Mouse (Mus musculus): ENCODE measurements at regions not wholly inside any gene's neighbourhood (a gene's known extent, or its start where the extent isn't known, plus 50 kb on each side); places are given as distances from the start of the nearest gene placed in this dataset.

DNA sequence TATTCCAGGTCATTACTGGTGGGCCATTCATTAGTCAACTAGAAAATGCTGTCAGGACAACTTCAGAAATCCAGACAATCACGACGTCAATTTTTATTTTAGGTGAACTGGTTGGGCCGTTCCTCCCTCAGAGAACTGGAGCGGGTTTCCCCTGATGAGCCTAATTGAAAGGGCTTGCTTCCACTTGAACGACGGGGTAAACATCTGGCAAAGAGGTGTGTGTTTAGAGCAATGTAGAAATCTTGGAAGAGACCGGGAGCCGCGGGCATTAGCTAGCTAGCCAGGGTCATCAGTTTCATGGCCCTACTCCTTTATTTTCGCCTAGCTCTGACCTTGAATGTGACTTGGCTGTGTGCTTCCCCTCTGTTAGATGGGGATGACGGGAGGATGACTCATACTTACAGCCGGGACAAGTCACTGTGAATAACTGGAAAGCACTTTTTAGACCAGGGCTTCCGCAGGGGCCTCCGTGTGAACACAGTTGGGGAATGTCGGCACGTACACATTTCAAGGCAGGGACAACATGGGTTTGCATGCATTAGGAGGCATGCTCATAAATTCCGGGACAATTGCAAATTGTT is 92.6 kb upstream of the Nrbf2 start:
- Histone ChIP-seq H3K4me2 (replicated peaks) (no peak overlapping the region), H3K27me3 (ENCODE audit: control insufficient read depth, insufficient read depth, low read length) (no peaks in the 10 kb centered on the region), H3K9ac (no peak overlapping the region), H3K27ac (no peak overlapping the region), H3K4me1 (replicated peaks; ENCODE audit: control insufficient read depth, insufficient read depth, low read length) (no peaks in the 10 kb centered on the region), H3K36me3 (replicated peaks; ENCODE audit: control insufficient read depth, insufficient read depth) (no peaks in the 10 kb centered on the region), H3K4me3 (replicated peaks; ENCODE audit: low read length) (no peak overlapping the region), H3K9me3 (ENCODE audit: control insufficient read depth, low read length) (no peaks in the 10 kb centered on the region)
- DNase-seq (ENCODE audit: low spot score) (no peak), ATAC-seq (ENCODE audit: low FRiP score) (no peak)
- WGBS = 83% methylated on average over 17 of the region's 17 CpGs

- H3K4me1 ChIP-seq (replicated peaks; ENCODE audit: control insufficient read depth, insufficient read depth, low read length) = no peaks in the 10 kb centered on the region
- WGBS = 90% methylated on average over 5 of the region's 5 CpGs
- H3K9ac ChIP-seq = no peak overlapping the region
- no peaks in the 10 kb centered on the region for H3K9me3 ChIP-seq (ENCODE audit: control insufficient read depth, low read length)
- ATAC-seq (ENCODE audit: low FRiP score) = no peak
- no peak for DNase-seq (ENCODE audit: low spot score)
- no peaks in the 10 kb centered on the region for H3K36me3 ChIP-seq (replicated peaks; ENCODE audit: control insufficient read depth, insufficient read depth)
- no peak overlapping the region for H3K4me3 ChIP-seq (replicated peaks; ENCODE audit: low read length)
- no peaks in the 10 kb centered on the region for H3K27me3 ChIP-seq (ENCODE audit: control insufficient read depth, insufficient read depth, low read length)
- no peak overlapping the region for H3K27ac ChIP-seq
- no peak overlapping the region for H3K4me2 ChIP-seq (replicated peaks)
These were observed 95.1 kb upstream of the Nrbf2 start for GRCm38 (mm10) chr10:67380174-67380573.

DNA sequence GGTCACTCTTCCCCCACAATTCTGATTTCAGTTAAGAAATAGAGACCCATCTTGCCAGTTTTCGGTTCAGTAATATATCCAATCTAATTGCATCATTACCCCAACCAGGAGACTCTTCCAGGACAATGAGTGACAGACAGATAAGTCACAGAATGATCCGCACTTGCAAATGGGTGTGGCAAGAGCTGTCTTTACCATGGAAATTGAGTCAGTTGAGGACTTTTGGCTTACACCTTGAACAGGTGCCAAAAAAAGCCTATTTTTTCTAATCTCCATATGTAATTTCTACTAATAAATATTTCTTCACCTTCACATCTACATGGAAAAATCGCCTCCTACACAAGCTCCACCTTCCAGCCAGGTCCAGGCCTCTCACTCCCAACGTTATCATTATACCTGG is 98.2 kb upstream of the Nrbf2 start:
- DNase-seq (ENCODE audit: low spot score) = no peak
- ATAC-seq (ENCODE audit: low FRiP score) = no peak

GRCm38 (mm10) chr10:67383802-67384567 is 98.9 kb upstream of the Nrbf2 start:
- ATAC-seq (ENCODE audit: low FRiP score) (no peak), DNase-seq (ENCODE audit: low spot score) (no peak)
- Histone ChIP-seq H3K27me3 (ENCODE audit: control insufficient read depth, insufficient read depth, low read length) (no peaks in the 10 kb centered on the region), H3K9ac (no peak overlapping the region), H3K27ac (no peak overlapping the region), H3K9me3 (ENCODE audit: control insufficient read depth, low read length) (no peaks in the 10 kb centered on the region), H3K36me3 (replicated peaks; ENCODE audit: control insufficient read depth, insufficient read depth) (no peaks in the 10 kb centered on the region), H3K4me1 (replicated peaks; ENCODE audit: control insufficient read depth, insufficient read depth, low read length) (no peaks in the 10 kb centered on the region), H3K4me3 (replicated peaks; ENCODE audit: low read length) (no peak overlapping the region), H3K4me2 (replicated peaks) (no peak overlapping the region)
- WGBS = 83% methylated on average over 16 of the region's 16 CpGs

More for the DNA sequence above, 98.2 kb upstream of the Nrbf2 start:
- Histone ChIP-seq H3K4me2 (replicated peaks) (no peak overlapping the region), H3K9me3 (ENCODE audit: control insufficient read depth, low read length) (no peaks in the 10 kb centered on the region), H3K27ac (no peak overlapping the region), H3K36me3 (replicated peaks; ENCODE audit: control insufficient read depth, insufficient read depth) (no peaks in the 10 kb centered on the region), H3K9ac (no peak overlapping the region), H3K4me1 (replicated peaks; ENCODE audit: control insufficient read depth, insufficient read depth, low read length) (no peaks in the 10 kb centered on the region), H3K27me3 (ENCODE audit: control insufficient read depth, insufficient read depth, low read length) (no peaks in the 10 kb centered on the region), H3K4me3 (replicated peaks; ENCODE audit: low read length) (no peak overlapping the region)
- 90% methylated on average over 4 of the region's 4 CpGs for WGBS

DNA sequence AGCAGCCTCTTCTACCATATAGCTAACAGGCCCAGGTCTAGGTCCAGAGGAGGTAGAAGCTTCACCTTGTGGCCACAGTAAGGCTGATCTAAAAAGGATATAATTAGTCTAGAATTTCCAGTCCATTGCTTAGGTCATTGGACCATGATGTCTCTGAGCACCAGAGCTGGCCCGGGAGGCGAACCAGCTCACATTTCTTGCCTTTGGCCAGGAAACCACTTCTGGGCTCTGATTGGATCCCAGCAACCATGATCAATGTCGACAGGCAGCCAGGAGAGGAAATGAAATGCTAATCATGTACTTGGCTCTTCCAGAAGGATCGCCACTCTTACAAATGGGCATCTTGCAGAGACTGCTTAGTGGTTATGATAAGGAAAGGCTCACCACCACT is 99.5 kb upstream of the Nrbf2 start:
- H3K4me2 ChIP-seq (replicated peaks) = no peak overlapping the region

GRCm38 (mm10) chr10:67385966-67386365 is 100.9 kb upstream of the Nrbf2 start:
- ATAC-seq (ENCODE audit: low FRiP score) = no peak
- no peak overlapping the region for H3K27ac ChIP-seq
- WGBS = 87% methylated on average over 5 of the region's 5 CpGs

More for the DNA sequence above, 99.5 kb upstream of the Nrbf2 start:
- Histone ChIP-seq H3K4me3 (replicated peaks; ENCODE audit: low read length) (no peak overlapping the region), H3K9me3 (ENCODE audit: control insufficient read depth, low read length) (no peaks in the 10 kb centered on the region), H3K36me3 (replicated peaks; ENCODE audit: control insufficient read depth, insufficient read depth) (no peaks in the 10 kb centered on the region), H3K9ac (no peak overlapping the region), H3K27me3 (ENCODE audit: control insufficient read depth, insufficient read depth, low read length) (no peaks in the 10 kb centered on the region), H3K4me1 (replicated peaks; ENCODE audit: control insufficient read depth, insufficient read depth, low read length) (no peaks in the 10 kb centered on the region), H3K27ac (no peak overlapping the region)
- no peak for DNase-seq (ENCODE audit: low spot score)
- WGBS = 73% methylated on average over 4 of the region's 4 CpGs
- no peak for ATAC-seq (ENCODE audit: low FRiP score)

DNA sequence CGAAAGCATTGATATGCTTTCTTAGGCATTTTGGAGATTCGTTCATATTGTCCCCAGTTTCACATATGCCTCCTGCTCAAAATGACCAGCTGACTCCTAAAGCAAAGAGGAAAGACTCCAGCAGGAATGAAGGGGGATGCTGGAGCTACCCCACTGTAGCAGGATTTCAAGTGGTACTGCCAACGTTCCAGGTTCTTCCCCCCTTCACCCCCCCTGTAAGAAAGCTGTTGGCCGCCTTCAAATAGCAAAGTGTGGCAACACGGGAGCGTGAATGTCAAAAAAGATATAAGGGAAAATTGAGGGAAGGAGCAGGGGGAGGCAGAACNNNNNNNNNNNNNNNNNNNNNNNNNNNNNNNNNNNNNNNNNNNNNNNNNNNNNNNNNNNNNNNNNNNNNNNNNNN is 103.7 kb upstream of the Nrbf2 start:
- no peak for ATAC-seq (ENCODE audit: low FRiP score)
- Histone ChIP-seq H3K36me3 (replicated peaks; ENCODE audit: control insufficient read depth, insufficient read depth) (no peaks in the 10 kb centered on the region), H3K9ac (no peak overlapping the region), H3K4me2 (replicated peaks) (no peak overlapping the region), H3K9me3 (ENCODE audit: control insufficient read depth, low read length) (no peaks in the 10 kb centered on the region), H3K27me3 (ENCODE audit: control insufficient read depth, insufficient read depth, low read length) (no peaks in the 10 kb centered on the region), H3K4me3 (replicated peaks; ENCODE audit: low read length) (no peak overlapping the region), H3K27ac (no peak overlapping the region), H3K4me1 (replicated peaks; ENCODE audit: control insufficient read depth, insufficient read depth, low read length) (0 out of 2 replicates have a peak, but pooled peaks cover 4% of the 10 kb centered on the region)
- 61% methylated on average over 5 of the region's 6 CpGs for WGBS
- no peak for DNase-seq (ENCODE audit: low spot score)

More at GRCm38 (mm10) chr10:67385966-67386365, 100.9 kb upstream of the Nrbf2 start:
- no peaks in the 10 kb centered on the region for H3K36me3 ChIP-seq (replicated peaks; ENCODE audit: control insufficient read depth, insufficient read depth)
- H3K27me3 ChIP-seq (ENCODE audit: control insufficient read depth, insufficient read depth, low read length) = no peaks in the 10 kb centered on the region
- H3K9me3 ChIP-seq (ENCODE audit: control insufficient read depth, low read length) = no peaks in the 10 kb centered on the region
- H3K4me3 ChIP-seq (replicated peaks; ENCODE audit: low read length) = no peak overlapping the region
- no peak overlapping the region for H3K9ac ChIP-seq
- DNase-seq (ENCODE audit: low spot score) = no peak
- H3K4me1 ChIP-seq (replicated peaks; ENCODE audit: control insufficient read depth, insufficient read depth, low read length) = no peaks in the 10 kb centered on the region
- H3K4me2 ChIP-seq (replicated peaks) = no peak overlapping the region

DNA sequence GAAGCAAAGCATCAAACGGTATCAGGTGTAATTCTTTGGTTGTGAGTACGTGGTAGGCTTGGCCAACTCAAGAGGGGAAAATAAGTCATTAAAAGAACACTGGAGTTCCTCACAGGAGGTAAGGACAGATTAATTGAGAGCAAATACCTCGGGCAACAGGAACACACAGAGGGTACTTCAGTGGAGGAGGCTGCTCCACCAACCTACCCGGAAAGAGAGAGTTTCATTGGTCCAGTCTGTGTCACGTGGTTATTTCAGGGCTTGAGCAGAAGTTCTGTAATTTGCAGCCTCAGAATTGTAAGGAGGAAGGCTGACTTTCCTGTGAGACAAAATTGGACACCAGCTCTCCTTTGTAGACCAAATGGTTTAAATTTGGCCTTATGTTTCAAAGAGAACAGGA is 115.3 kb upstream of the Nrbf2 start:
- no peak for DNase-seq (ENCODE audit: low spot score)
- Histone ChIP-seq H3K4me2 (replicated peaks) (no peak overlapping the region), H3K4me1 (replicated peaks; ENCODE audit: control insufficient read depth, insufficient read depth, low read length) (no peaks in the 10 kb centered on the region), H3K9ac (no peak overlapping the region), H3K27me3 (ENCODE audit: control insufficient read depth, insufficient read depth, low read length) (no peaks in the 10 kb centered on the region), H3K9me3 (ENCODE audit: control insufficient read depth, low read length) (no peaks in the 10 kb centered on the region), H3K27ac (no peak overlapping the region), H3K4me3 (replicated peaks; ENCODE audit: low read length) (no peak overlapping the region), H3K36me3 (replicated peaks; ENCODE audit: control insufficient read depth, insufficient read depth) (no peaks in the 10 kb centered on the region)
- 66% methylated on average over 5 of the region's 5 CpGs for WGBS
- no peak for ATAC-seq (ENCODE audit: low FRiP score)

GRCm38 (mm10) chr10:67401409-67401808 is 116.3 kb upstream of the Nrbf2 start:
- H3K36me3 ChIP-seq (replicated peaks; ENCODE audit: control insufficient read depth, insufficient read depth) = no peaks in the 10 kb centered on the region
- no peaks in the 10 kb centered on the region for H3K27me3 ChIP-seq (ENCODE audit: control insufficient read depth, insufficient read depth, low read length)
- ATAC-seq (ENCODE audit: low FRiP score) (no peak), DNase-seq (ENCODE audit: low spot score) (no peak)
- no peak overlapping the region for H3K9ac ChIP-seq
- H3K4me2 ChIP-seq (replicated peaks) = no peak overlapping the region
- WGBS = 76% methylated on average over 6 of the region's 6 CpGs
- no peaks in the 10 kb centered on the region for H3K4me1 ChIP-seq (replicated peaks; ENCODE audit: control insufficient read depth, insufficient read depth, low read length)
- H3K4me3 ChIP-seq (replicated peaks; ENCODE audit: low read length) = no peak overlapping the region
- H3K27ac ChIP-seq = no peak overlapping the region
- H3K9me3 ChIP-seq (ENCODE audit: control insufficient read depth, low read length) = no peaks in the 10 kb centered on the region
